11 mouse cellular contexts compared by ENCODE assay signal in the genomic region with DNA sequence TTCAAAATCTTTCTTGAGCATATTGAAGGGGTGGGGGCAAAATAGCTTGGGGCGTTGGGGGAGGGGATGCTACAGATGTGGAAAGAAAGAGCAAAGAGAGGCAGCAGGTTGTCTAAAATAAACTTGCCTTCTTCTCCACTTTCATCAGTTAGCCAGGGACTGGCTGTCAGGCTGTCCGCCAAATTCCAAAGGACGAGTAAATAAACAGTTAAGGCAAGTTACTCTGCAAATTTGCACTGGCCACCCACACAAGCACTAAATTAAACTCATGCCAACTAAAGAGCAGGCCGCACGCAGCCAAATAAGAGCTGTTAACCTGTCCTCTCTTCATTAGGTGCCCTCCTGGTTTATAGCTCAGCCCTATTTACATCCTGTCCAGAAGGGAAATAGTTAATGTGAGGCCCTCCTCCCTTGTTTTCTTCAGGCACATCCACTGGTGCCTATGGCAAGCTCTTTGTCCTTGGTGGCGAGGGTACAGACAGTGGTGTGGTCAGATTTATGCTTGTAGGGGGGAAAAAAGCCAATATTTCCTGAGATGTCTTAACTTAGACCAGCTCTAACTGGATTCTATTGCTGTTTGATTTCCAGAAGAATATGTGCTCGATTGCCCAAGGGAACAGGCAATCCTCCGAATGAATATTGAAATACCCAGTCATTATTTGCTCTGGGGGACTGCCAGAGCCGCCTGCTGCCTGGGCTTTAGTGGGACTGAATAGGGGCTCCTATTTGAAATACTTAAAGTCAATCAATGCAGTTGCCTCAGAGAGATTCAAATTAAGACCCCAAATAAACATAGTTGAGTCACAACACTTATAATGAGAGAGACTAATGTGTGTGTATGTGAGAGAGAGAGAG. TPM values are rescaled to one million over a fixed set of nuclear protein-coding genes. Genes with fewer than 3 reads are reported as not detected.
DNase-seq lines count a peak whose midpoint lies in the region; ATAC-seq and TF ChIP-seq lines count a peak whose summit lies in the region.
"Had no signal": no experiment of that assay in that cellular context is flagged by ENCODE, and none has a peak within 500 bp of the region (broad histone marks: within the 10 kb centered on the region; RNA-seq: fewer than 3 reads in every experiment).

No protein-coding gene starts in this region.

- no peak overlapping the region for H3K4me3 ChIP-seq in forebrain, embryonic 14.5 days (ENCODE audit: low read depth, low read length)
- H3K4me3 ChIP-seq in limb, embryonic 10.5 days: no peak overlapping the region
- no peak overlapping the region for H3K4me3 ChIP-seq in midbrain, embryonic 15.5 days
- H3K4me3 ChIP-seq in thymus, adult 2 months (ENCODE audit: control insufficient read depth, insufficient read depth, low read length): no peak overlapping the region
- H3K4me3 ChIP-seq: myocyte had no signal

- peak overlapping the region; percentile 32; the same call in 1 of the 2 replicates for H3K9ac ChIP-seq in forebrain, embryonic 14.5 days (ENCODE audit: low read length)
- H3K9ac ChIP-seq in midbrain, embryonic 15.5 days: no peak overlapping the region

- H3K27ac ChIP-seq in forebrain, embryonic 14.5 days (ENCODE audit: low read depth, low read length): peak overlapping the region; percentile 44
- H3K27ac ChIP-seq in limb, embryonic 10.5 days: peak overlapping the region; percentile 25; the same call in 1 of the 2 replicates
- peak overlapping the region; percentile 60 for H3K27ac ChIP-seq in midbrain, embryonic 15.5 days
- no peak overlapping the region for H3K27ac ChIP-seq in thymus, adult 2 months (ENCODE audit: control insufficient read depth, insufficient read depth, low read length)

- no peaks in the 10 kb centered on the region for H3K9me3 ChIP-seq in forebrain, embryonic 14.5 days (replicated peaks; ENCODE audit: control insufficient read depth, low read length)
- no peaks in the 10 kb centered on the region for H3K9me3 ChIP-seq in limb, embryonic 10.5 days (replicated peaks)
- H3K9me3 ChIP-seq in midbrain, embryonic 15.5 days: no peaks in the 10 kb centered on the region

- no peak for TF ChIP-seq POLR2A in thymus, adult 2 months (IDR thresholded peaks at IDR 0.05; ENCODE audit: control insufficient read depth, extremely low read depth, insufficient read depth, low read length, poor library complexity)

- peak overlapping the region; percentile 16; the same call in 1 of the 2 replicates for H3K4me2 ChIP-seq in forebrain, embryonic 14.5 days (ENCODE audit: low read length)
- H3K4me2 ChIP-seq in midbrain, embryonic 15.5 days: no peak overlapping the region

- H3K4me1 ChIP-seq in forebrain, embryonic 14.5 days (ENCODE audit: control insufficient read depth, insufficient read depth, low read length): peaks cover 19% of the 10 kb centered on the region
- H3K4me1 ChIP-seq in limb, embryonic 10.5 days: peaks cover 9% of the 10 kb centered on the region
- peaks cover 20% of the 10 kb centered on the region for H3K4me1 ChIP-seq in midbrain, embryonic 15.5 days
- no peaks in the 10 kb centered on the region for H3K4me1 ChIP-seq in thymus, adult 2 months (replicated peaks; ENCODE audit: control insufficient read depth, insufficient read depth, low read length)

- DNase-seq in layer of hippocampus, postnatal 10 days (ENCODE audit: low spot score in 2 of 2): peak; percentile 10 to 20
- DNase-seq in layer of hippocampus, postnatal 25 days (ENCODE audit: extremely low spot score in 1 of 2, low spot score in 1 of 2): no peak
- DNase-seq in forebrain, embryonic 14.5 days (ENCODE audit: low spot score): peak; percentile 72
- peak; percentile 34 for DNase-seq in limb, embryonic 10.5 days (ENCODE audit: low spot score)
- no peak for DNase-seq in c-Kit-positive CD71-positive TER-119-positive erythroid progenitor cells, embryonic 14.5 days (ENCODE audit: low spot score)
- DNase-seq in thymus, adult 2 months: no peak
- no peak for DNase-seq in thymus, adult 18-20 months
- DNase-seq: heart, adult 18-20 months had no signal

- H3K36me3 ChIP-seq in forebrain, embryonic 14.5 days (ENCODE audit: control insufficient read depth, insufficient read depth, low read length): no peaks in the 10 kb centered on the region
- H3K36me3 ChIP-seq in limb, embryonic 10.5 days: no peaks in the 10 kb centered on the region
- no peaks in the 10 kb centered on the region for H3K36me3 ChIP-seq in midbrain, embryonic 15.5 days (replicated peaks)
- no peaks in the 10 kb centered on the region for H3K36me3 ChIP-seq in thymus, adult 2 months (ENCODE audit: control insufficient read depth, insufficient read depth, low read length)

- no peak for TF ChIP-seq CTCF in thymus, adult 2 months (IDR thresholded peaks at IDR 0.05; ENCODE audit: borderline replicate concordance, control insufficient read depth, extremely low read depth, insufficient read depth, low read length, poor library complexity)

- peak; percentile 75 for ATAC-seq in forebrain, embryonic 14.5 days
- ATAC-seq in midbrain, embryonic 15.5 days (replicated peaks): no peak

- WGBS in forebrain, embryonic 14.5 days: 35% methylated on average over 9 of the region's 9 CpGs
- WGBS in limb, embryonic 10.5 days: 46% methylated on average over 9 of the region's 9 CpGs
- 48% methylated on average over 9 of the region's 9 CpGs for WGBS in midbrain, embryonic 15.5 days
- WGBS in thymus, adult 2 months: 86% methylated on average over 9 of the region's 9 CpGs

- no peaks in the 10 kb centered on the region for H3K27me3 ChIP-seq in forebrain, embryonic 14.5 days (replicated peaks; ENCODE audit: control insufficient read depth, insufficient read depth, low read length)
- H3K27me3 ChIP-seq in limb, embryonic 10.5 days (ENCODE audit: low read depth, poor library complexity, severe bottlenecking): no peaks in the 10 kb centered on the region
- H3K27me3 ChIP-seq in midbrain, embryonic 15.5 days (replicated peaks): no peaks in the 10 kb centered on the region
- H3K27me3 ChIP-seq in thymus, adult 2 months (ENCODE audit: control insufficient read depth, insufficient read depth, low read length): no peaks in the 10 kb centered on the region
- H3K27me3 ChIP-seq: CH12.LX had no signal

RNA-seq across cellular contexts. Expression of a gene that starts 29.7 kb away (rescaled TPM):
- total RNA-seq in layer of hippocampus, postnatal 10 days (2021): 10 to 100 TPM; 51.1 to 57.7 TPM
- total RNA-seq in layer of hippocampus, postnatal 25 days (2021): 10 to 100 TPM; 59.5 to 60.5 TPM
- 6.6 and 12.2 TPM in 2 replicates for polyA plus RNA-seq in forebrain, embryonic 14.5 days (2014; fragmentation: Nextera tagmentation; extraction: Ambion mirVana)
- 0.28 and 0.63 TPM in 2 replicates for polyA plus RNA-seq in limb, embryonic 10.5 days (2016; fragmentation: Nextera tagmentation; extraction: Ambion mirVana)
- polyA plus RNA-seq in midbrain, embryonic 15.5 days (2015; fragmentation: Nextera tagmentation; extraction: Ambion mirVana): 18.3 and 19.4 TPM in 2 replicates
- polyA plus RNA-seq in thymus, adult 2 months (2012; rRNA removed): 1.2 TPM in 2 replicates

Comparison
In these comparisons a context has a peak if more than half of its experiments do, and no peak if none do; other contexts are left out.
1. DNase-seq: peak in layer of hippocampus, postnatal 10 days (2 of 2), forebrain, embryonic 14.5 days (single experiment) and limb, embryonic 10.5 days (single experiment); none in layer of hippocampus, postnatal 25 days (0 of 2), c-Kit-positive CD71-positive TER-119-positive erythroid progenitor cells, embryonic 14.5 days (single experiment), thymus, adult 2 months (single experiment) and thymus, adult 18-20 months (0 of 2).